Mouse (Mus musculus) forebrain, embryonic 15.5 days (tissue): ENCODE measurements around the gene Gm10271. TPM values are rescaled to one million over a fixed set of nuclear protein-coding genes. Genes with fewer than 3 reads are reported as not detected.

Experiments
- ATAC-seq: fragments of 200-750 bp; cut with Nextera tagmentation; replicated peaks from 2 replicates; pipeline ENCODE4 v1.8.0; 2017; ENCODE audit warnings: mild to moderate bottlenecking, moderate TSS enrichment, moderate library complexity
- H3K27ac ChIP-seq: fragments of 300-500 bp; sonication (generic); replicated peaks from 2 replicates; pipeline ENCODE4 v1.5.1; 2015; ENCODE audit warnings: mild to moderate bottlenecking, inconsistent platforms
- H3K27me3 ChIP-seq: fragments of 300-500 bp; sonication (generic); 2 replicates; pipeline ENCODE4 v1.6.1; 2015; ENCODE audit warnings: inconsistent platforms
- H3K36me3 ChIP-seq: fragments of 300-500 bp; sonication (generic); 2 replicates; pipeline ENCODE4 v1.6.1; 2015; ENCODE audit warnings: mild to moderate bottlenecking, inconsistent platforms
- H3K4me1 ChIP-seq: fragments of 300-500 bp; sonication (generic); 2 replicates; pipeline ENCODE4 v1.6.1; 2015; ENCODE audit warnings: inconsistent platforms
- H3K4me2 ChIP-seq: fragments of 300-500 bp; sonication (generic); replicated peaks from 2 replicates; pipeline ENCODE4 v1.6.1; 2015; ENCODE audit warnings: mild to moderate bottlenecking, inconsistent platforms
- H3K4me3 ChIP-seq: fragments of 300-500 bp; sonication (generic); 2 replicates; pipeline ENCODE4 v1.5.1; 2015; ENCODE audit warnings: mild to moderate bottlenecking, inconsistent platforms
- H3K9ac ChIP-seq: fragments of 300-500 bp; sonication (generic); replicated peaks from 2 replicates; pipeline ENCODE4 v1.6.1; 2015; ENCODE audit warnings: mild to moderate bottlenecking, inconsistent platforms
- H3K9me3 ChIP-seq: fragments of 300-500 bp; sonication (generic); 2 replicates; pipeline ENCODE4 v1.6.1; 2016; ENCODE audit warnings: inconsistent platforms
- WGBS: fragments of 180-500 bp; shearing (Covaris S2); methylation state at CpG from one replicate; pipeline ENCODE4 v1.1.7; 2015; ENCODE audit warnings: mixed read lengths; 5-methylcytosine and 5-hydroxymethylcytosine counted together
- polyA plus RNA-seq: library from polyadenylated mRNA; unstranded; fragments of >200 nt; fragmentation: Nextera tagmentation; extraction: Ambion mirVana; gene quantifications from 2 replicates; pipeline ENCODE4 v1.2.1, GENCODE M21; 2015

Gm10271 gene
- polyA plus RNA-seq, 1 experiment from 2014 or later: not detected

GRCm38 (mm10) chr10:116996236-116996600 lies 23.8 kb upstream of the Gm10271 start:
- WGBS: 85% methylated on average over 6 of the region's 6 CpGs
- no peaks in the 10 kb centered on the region for H3K4me1 ChIP-seq
- no peaks in the 10 kb centered on the region for H3K9me3 ChIP-seq
- H3K27me3 ChIP-seq: no peaks in the 10 kb centered on the region
- ATAC-seq: no peak
- H3K4me2 ChIP-seq: no peak overlapping the region
- no peak overlapping the region for H3K9ac ChIP-seq
- no peak overlapping the region for H3K27ac ChIP-seq
- no peaks in the 10 kb centered on the region for H3K36me3 ChIP-seq
- no peak overlapping the region for H3K4me3 ChIP-seq

- H3K27me3 ChIP-seq: no peaks in the 10 kb centered on the region
- no peak overlapping the region for H3K4me3 ChIP-seq
- WGBS: 74% methylated on average over 6 of the region's 6 CpGs
- H3K4me1 ChIP-seq: no peaks in the 10 kb centered on the region
- H3K9ac ChIP-seq: no peak overlapping the region
- no peak overlapping the region for H3K4me2 ChIP-seq
- no peaks in the 10 kb centered on the region for H3K9me3 ChIP-seq
- no peak overlapping the region for H3K27ac ChIP-seq
- ATAC-seq: no peak
- H3K36me3 ChIP-seq: no peaks in the 10 kb centered on the region
These were observed 23.3 kb upstream of the Gm10271 start for GRCm38 (mm10) chr10:116995584-116996235.

- H3K36me3 ChIP-seq: no peaks in the 10 kb centered on the region
- no peaks in the 10 kb centered on the region for H3K4me1 ChIP-seq
- H3K9ac ChIP-seq: no peak overlapping the region
- H3K4me2 ChIP-seq: no peak overlapping the region
- no peak for ATAC-seq
- 80% methylated on average over 5 of the region's 5 CpGs for WGBS
- no peak overlapping the region for H3K4me3 ChIP-seq
- no peak overlapping the region for H3K27ac ChIP-seq
- H3K9me3 ChIP-seq: no peaks in the 10 kb centered on the region
- H3K27me3 ChIP-seq: no peaks in the 10 kb centered on the region
These were observed 22.8 kb upstream of the Gm10271 start for GRCm38 (mm10) chr10:116995162-116995561.

GRCm38 (mm10) chr10:116993971-116994370 lies 21.6 kb upstream of the Gm10271 start:
- no peak overlapping the region for H3K27ac ChIP-seq
- no peak for ATAC-seq
- no peaks in the 10 kb centered on the region for H3K27me3 ChIP-seq
- no peaks in the 10 kb centered on the region for H3K9me3 ChIP-seq
- no peaks in the 10 kb centered on the region for H3K4me1 ChIP-seq
- no peak overlapping the region for H3K9ac ChIP-seq
- H3K4me3 ChIP-seq: no peak overlapping the region
- 88% methylated on average over 8 of the region's 8 CpGs for WGBS
- H3K4me2 ChIP-seq: no peak overlapping the region
- no peaks in the 10 kb centered on the region for H3K36me3 ChIP-seq

- Histone ChIP-seq H3K4me2 (no peak within 1 kb of the TSS), H3K9ac (no peak within 1 kb of the TSS), H3K27ac (no peak within 1 kb of the TSS), H3K4me1 (0 out of 2 replicates have a peak, but pooled peaks cover 5% of the 10 kb centered on the region), H3K27me3 (no peaks in the 10 kb centered on the region), H3K9me3 (no peaks in the 10 kb centered on the region), H3K4me3 (no peak within 1 kb of the TSS), H3K36me3 (no peaks in the 10 kb centered on the region)
- WGBS: 44% methylated on average over 21 of the region's 21 CpGs
- no peak for ATAC-seq
These were observed 14.1 kb upstream of the Gm10271 start, which contains the start of gene Best3 for GRCm38 (mm10) chr10:116986264-116987082. Gene Best3 (plus strand): TSS chr10:116986314.

- Histone ChIP-seq H3K36me3 (no peaks in the 10 kb centered on the region), H3K27ac (no peak overlapping the region), H3K4me1 (0 out of 2 replicates have a peak, but pooled peaks cover 5% of the 10 kb centered on the region), H3K4me3 (no peak overlapping the region), H3K27me3 (no peaks in the 10 kb centered on the region), H3K9ac (no peak overlapping the region), H3K4me2 (no peak overlapping the region), H3K9me3 (no peaks in the 10 kb centered on the region)
- 55% methylated on average over 12 of the region's 12 CpGs for WGBS
- ATAC-seq: no peak
These were observed 12.4 kb upstream of the Gm10271 start for GRCm38 (mm10) chr10:116984836-116985235.

GRCm38 (mm10) chr10:116982526-116982925 lies 10.1 kb upstream of the Gm10271 start:
- 0 out of 2 replicates have a peak, but pooled peaks cover 5% of the 10 kb centered on the region for H3K4me1 ChIP-seq
- ATAC-seq: no peak
- no peaks in the 10 kb centered on the region for H3K36me3 ChIP-seq
- H3K27me3 ChIP-seq: no peaks in the 10 kb centered on the region
- H3K9ac ChIP-seq: no peak overlapping the region
- H3K9me3 ChIP-seq: no peaks in the 10 kb centered on the region
- H3K4me2 ChIP-seq: no peak overlapping the region
- no peak overlapping the region for H3K27ac ChIP-seq
- WGBS: 77% methylated on average over 3 of the region's 4 CpGs
- no peak overlapping the region for H3K4me3 ChIP-seq

GRCm38 (mm10) chr10:116980888-116981287 lies 8.5 kb upstream of the Gm10271 start:
- Histone ChIP-seq H3K4me1 (no peaks in the 10 kb centered on the region), H3K27me3 (no peaks in the 10 kb centered on the region), H3K9ac (no peak overlapping the region), H3K36me3 (no peaks in the 10 kb centered on the region), H3K9me3 (no peaks in the 10 kb centered on the region), H3K27ac (no peak overlapping the region), H3K4me2 (no peak overlapping the region), H3K4me3 (no peak overlapping the region)
- 75% methylated on average over 3 of the region's 3 CpGs for WGBS
- ATAC-seq: no peak

- no peaks in the 10 kb centered on the region for H3K4me1 ChIP-seq
- no peak overlapping the region for H3K27ac ChIP-seq
- 87% methylated on average over 4 of the region's 4 CpGs for WGBS
- no peak overlapping the region for H3K4me3 ChIP-seq
- H3K9me3 ChIP-seq: no peaks in the 10 kb centered on the region
- H3K9ac ChIP-seq: no peak overlapping the region
- H3K36me3 ChIP-seq: no peaks in the 10 kb centered on the region
- ATAC-seq: no peak
- H3K4me2 ChIP-seq: no peak overlapping the region
- no peaks in the 10 kb centered on the region for H3K27me3 ChIP-seq
These were observed 7.9 kb upstream of the Gm10271 start for GRCm38 (mm10) chr10:116980273-116980672.

GRCm38 (mm10) chr10:116978841-116979240 lies 6.4 kb upstream of the Gm10271 start:
- H3K4me2 ChIP-seq: no peak overlapping the region
- 93% methylated on average over 9 of the region's 9 CpGs for WGBS
- H3K9ac ChIP-seq: no peak overlapping the region
- H3K27me3 ChIP-seq: no peaks in the 10 kb centered on the region
- H3K4me1 ChIP-seq: no peaks in the 10 kb centered on the region
- no peaks in the 10 kb centered on the region for H3K36me3 ChIP-seq
- H3K4me3 ChIP-seq: no peak overlapping the region
- no peak for ATAC-seq
- no peak overlapping the region for H3K27ac ChIP-seq
- H3K9me3 ChIP-seq: no peaks in the 10 kb centered on the region

- no peaks in the 10 kb centered on the region for H3K36me3 ChIP-seq
- no peaks in the 10 kb centered on the region for H3K4me1 ChIP-seq
- H3K4me2 ChIP-seq: no peak overlapping the region
- no peak overlapping the region for H3K4me3 ChIP-seq
- H3K27ac ChIP-seq: no peak overlapping the region
- no peak for ATAC-seq
- no peak overlapping the region for H3K9ac ChIP-seq
- no peaks in the 10 kb centered on the region for H3K27me3 ChIP-seq
- no peaks in the 10 kb centered on the region for H3K9me3 ChIP-seq
- 87% methylated on average over 2 of the region's 2 CpGs for WGBS
These were observed 5.4 kb upstream of the Gm10271 start for GRCm38 (mm10) chr10:116977858-116978257.

- ATAC-seq: no peak
- H3K4me2 ChIP-seq: no peak overlapping the region
- no peaks in the 10 kb centered on the region for H3K4me1 ChIP-seq
- H3K9me3 ChIP-seq: no peaks in the 10 kb centered on the region
- no peak overlapping the region for H3K27ac ChIP-seq
- H3K27me3 ChIP-seq: no peaks in the 10 kb centered on the region
- WGBS: 67% methylated on average over 4 of the region's 4 CpGs
- H3K36me3 ChIP-seq: no peaks in the 10 kb centered on the region
- H3K9ac ChIP-seq: no peak overlapping the region
- H3K4me3 ChIP-seq: no peak overlapping the region
These were observed 5.0 kb upstream of the Gm10271 start for GRCm38 (mm10) chr10:116977455-116977854.
